Mouse (Mus musculus): Measurements from ENCODE around the gene Sfxn3. TPM values are rescaled to one million over a fixed set of nuclear protein-coding genes. Genes with fewer than 3 reads are reported as not detected.
A peak's percentile ranks its signal among the peaks of the same experiment; 100 is the strongest.

The Sfxn3 gene
- total and polyA plus RNA-seq, 3 experiments, result 6.7 to 26.1 (median 7.4) TPM

DNA sequence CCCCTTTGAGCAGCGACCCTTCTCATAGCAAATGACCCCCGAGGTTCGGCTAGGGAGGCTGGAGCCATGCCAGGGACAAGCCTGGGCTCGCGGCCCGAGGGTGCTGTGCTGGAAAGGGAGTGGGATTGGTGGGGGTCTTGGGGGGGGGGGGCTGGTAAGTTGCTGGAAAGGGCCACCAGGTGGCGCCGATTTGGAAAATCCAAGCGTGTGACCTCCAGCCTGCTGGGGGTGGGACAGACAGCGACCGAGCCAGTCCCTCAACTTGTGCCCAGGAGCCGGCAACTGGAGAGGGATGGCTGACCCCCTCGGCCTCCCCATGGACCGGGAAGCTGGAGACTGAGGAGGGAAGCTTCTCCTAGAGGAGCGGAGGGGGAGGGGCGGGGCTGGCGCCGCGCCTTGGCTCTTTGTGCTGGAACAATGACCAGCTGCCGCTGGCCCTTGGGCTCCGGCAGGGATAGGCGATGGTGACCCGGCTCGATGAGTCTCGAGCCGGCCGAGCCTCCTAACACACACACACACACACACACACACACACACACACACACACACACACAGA lies 30.0 kb upstream of the Sfxn3 start:
- H3K4me3 ChIP-seq (ENCODE audit: low read depth, low read length), result peak overlapping the region; percentile 76
- DNase-seq (ENCODE audit: low spot score) (peak; percentile 75), ATAC-seq (ENCODE audit: extremely low read depth, insufficient number of reproducible peaks, low FRiP score, poor library complexity, severe bottlenecking) (no peak)
- H3K9me3 ChIP-seq (replicated peaks), result no peaks in the 10 kb centered on the region
- H3K27me3 ChIP-seq (ENCODE audit: insufficient read depth, low read length), result no peaks in the 10 kb centered on the region
- TF ChIP-seq CTCF (IDR thresholded peaks at IDR 0.05; ENCODE audit: low read depth, low read length), result no peak
- TF ChIP-seq GATA2 (IDR thresholded peaks at IDR 0.05; ENCODE audit: borderline replicate concordance, low read depth, low read length), result no peak
- no peak for TF ChIP-seq POLR2AphosphoS5 (IDR thresholded peaks at IDR 0.05; ENCODE audit: insufficient replicate concordance, low read depth, low read length)
- no peak for TF ChIP-seq TAL1 (conservative IDR thresholded peaks at IDR 0.05; ENCODE audit: low read depth, low read length)
- no peak for TF ChIP-seq GATA1 (IDR thresholded peaks at IDR 0.05; ENCODE audit: borderline replicate concordance, low read length)
- H3K4me1 ChIP-seq (ENCODE audit: insufficient read depth, low read depth, low read length), result peaks cover 78% of the 10 kb centered on the region
- H3K36me3 ChIP-seq (replicated peaks), result peaks cover 34% of the 10 kb centered on the region

DNA sequence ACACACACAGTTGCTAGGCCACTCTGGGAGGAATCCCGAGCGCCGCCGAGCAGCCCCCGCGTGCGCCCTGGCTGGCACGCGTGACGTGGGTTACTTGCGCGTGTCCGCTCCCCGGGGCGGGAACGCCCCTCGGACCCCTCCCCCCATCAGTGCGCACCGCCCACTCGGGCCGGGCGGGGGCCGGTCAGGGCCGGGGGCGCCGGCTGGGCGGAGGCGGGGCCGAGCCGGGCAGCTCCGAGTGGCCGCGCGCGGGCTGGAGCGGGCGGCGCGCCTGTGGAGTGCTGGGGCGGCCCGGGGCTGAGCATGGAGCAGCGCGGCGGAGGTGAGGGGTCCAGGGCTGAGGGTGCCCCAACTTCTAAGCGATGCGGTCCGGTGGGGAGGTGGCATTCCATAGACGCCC lies 29.4 kb upstream of the Sfxn3 start:
- ATAC-seq (ENCODE audit: extremely low read depth, insufficient number of reproducible peaks, low FRiP score, poor library complexity, severe bottlenecking), result no peak; the same call in 1 of the 2 replicates
- Histone ChIP-seq H3K36me3 (replicated peaks) (peaks cover 34% of the 10 kb centered on the region), H3K27me3 (ENCODE audit: insufficient read depth, low read length) (no peaks in the 10 kb centered on the region), H3K4me3 (ENCODE audit: low read depth, low read length) (peak overlapping the region; percentile 76), H3K9me3 (replicated peaks) (no peaks in the 10 kb centered on the region), H3K4me1 (ENCODE audit: insufficient read depth, low read depth, low read length) (peaks cover 76% of the 10 kb centered on the region)
- TF ChIP-seq POLR2AphosphoS5 (IDR thresholded peaks at IDR 0.05; ENCODE audit: insufficient replicate concordance, low read depth, low read length), result no peak
- no peak for TF ChIP-seq TAL1 (conservative IDR thresholded peaks at IDR 0.05; ENCODE audit: low read depth, low read length)
- no peak for TF ChIP-seq CTCF (IDR thresholded peaks at IDR 0.05; ENCODE audit: low read depth, low read length)
- no peak for TF ChIP-seq GATA1 (IDR thresholded peaks at IDR 0.05; ENCODE audit: borderline replicate concordance, low read length)
- TF ChIP-seq GATA2 (IDR thresholded peaks at IDR 0.05; ENCODE audit: borderline replicate concordance, low read depth, low read length), result no peak
- peak; percentile 66 for DNase-seq (ENCODE audit: low spot score)

DNA sequence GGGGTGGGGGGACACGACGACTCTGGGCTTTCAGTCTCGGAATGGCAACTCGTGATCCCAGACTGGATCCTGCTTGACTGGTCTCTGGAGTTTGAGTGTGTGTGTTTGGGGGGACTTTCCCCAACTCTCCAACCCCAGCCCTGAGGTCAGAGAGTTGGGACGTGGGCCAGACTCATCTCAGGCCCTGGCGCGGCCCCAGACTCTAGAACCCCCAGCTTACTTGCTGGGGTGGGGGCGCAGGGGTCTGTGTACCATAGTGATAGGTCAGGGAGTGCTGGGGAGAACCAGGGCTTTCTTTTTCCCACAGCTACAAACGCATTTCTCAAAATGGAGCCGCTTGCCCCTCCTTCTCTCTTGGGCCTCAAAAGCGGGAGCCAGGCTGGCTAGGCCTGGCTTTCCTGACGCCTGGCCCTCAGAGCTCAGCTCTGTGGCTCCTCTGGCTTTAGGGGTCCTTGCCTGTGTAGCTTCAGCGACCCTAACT lies 28.9 kb upstream of the Sfxn3 start:
- H3K4me3 ChIP-seq (ENCODE audit: low read depth, low read length), result peak overlapping the region; percentile 76
- no peak for DNase-seq (ENCODE audit: low spot score)
- H3K4me1 ChIP-seq (ENCODE audit: insufficient read depth, low read depth, low read length), result peaks cover 73% of the 10 kb centered on the region
- no peak for ATAC-seq (ENCODE audit: extremely low read depth, insufficient number of reproducible peaks, low FRiP score, poor library complexity, severe bottlenecking)
- H3K27me3 ChIP-seq (ENCODE audit: insufficient read depth, low read length), result no peaks in the 10 kb centered on the region
- peaks cover 33% of the 10 kb centered on the region for H3K36me3 ChIP-seq (replicated peaks)
- TF ChIP-seq POLR2AphosphoS5 (IDR thresholded peaks at IDR 0.05; ENCODE audit: insufficient replicate concordance, low read depth, low read length), result no peak
- no peak for TF ChIP-seq GATA1 (IDR thresholded peaks at IDR 0.05; ENCODE audit: borderline replicate concordance, low read length)
- TF ChIP-seq GATA2 (IDR thresholded peaks at IDR 0.05; ENCODE audit: borderline replicate concordance, low read depth, low read length), result no peak
- no peak for TF ChIP-seq TAL1 (conservative IDR thresholded peaks at IDR 0.05; ENCODE audit: low read depth, low read length)
- no peak for TF ChIP-seq CTCF (IDR thresholded peaks at IDR 0.05; ENCODE audit: low read depth, low read length)
- no peaks in the 10 kb centered on the region for H3K9me3 ChIP-seq (replicated peaks)

DNA sequence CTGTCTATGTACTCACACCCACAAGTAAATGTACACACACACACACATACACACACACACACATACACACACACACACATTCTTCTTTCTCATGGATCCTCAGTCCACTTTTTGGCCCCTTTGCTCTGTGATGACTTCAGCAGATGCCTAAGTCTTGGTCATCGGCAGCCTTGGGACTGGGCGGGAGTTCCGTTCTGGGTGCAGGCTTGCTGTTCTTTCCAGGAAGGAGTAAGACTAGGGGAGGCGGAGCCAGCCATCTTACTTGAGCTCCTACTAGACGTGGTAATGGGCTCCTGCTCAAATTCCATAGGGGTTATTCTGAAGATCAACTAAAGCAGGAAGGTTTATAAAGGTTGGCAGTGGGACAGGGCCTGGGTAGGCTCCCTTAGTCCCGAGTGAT lies 27.0 kb upstream of the Sfxn3 start:
- ATAC-seq (ENCODE audit: extremely low read depth, insufficient number of reproducible peaks, low FRiP score, poor library complexity, severe bottlenecking) (no peak), DNase-seq (ENCODE audit: low spot score) (no peak)
- Histone ChIP-seq H3K9me3 (replicated peaks) (no peaks in the 10 kb centered on the region), H3K4me3 (ENCODE audit: low read depth, low read length) (no peak overlapping the region; the same call in 1 of the 2 replicates), H3K27me3 (ENCODE audit: insufficient read depth, low read length) (no peaks in the 10 kb centered on the region), H3K4me1 (ENCODE audit: insufficient read depth, low read depth, low read length) (peaks cover 63% of the 10 kb centered on the region), H3K36me3 (replicated peaks) (peaks cover 50% of the 10 kb centered on the region)
- TF ChIP-seq POLR2AphosphoS5 (IDR thresholded peaks at IDR 0.05; ENCODE audit: insufficient replicate concordance, low read depth, low read length) (no peak), CTCF (IDR thresholded peaks at IDR 0.05; ENCODE audit: low read depth, low read length) (no peak)

DNA sequence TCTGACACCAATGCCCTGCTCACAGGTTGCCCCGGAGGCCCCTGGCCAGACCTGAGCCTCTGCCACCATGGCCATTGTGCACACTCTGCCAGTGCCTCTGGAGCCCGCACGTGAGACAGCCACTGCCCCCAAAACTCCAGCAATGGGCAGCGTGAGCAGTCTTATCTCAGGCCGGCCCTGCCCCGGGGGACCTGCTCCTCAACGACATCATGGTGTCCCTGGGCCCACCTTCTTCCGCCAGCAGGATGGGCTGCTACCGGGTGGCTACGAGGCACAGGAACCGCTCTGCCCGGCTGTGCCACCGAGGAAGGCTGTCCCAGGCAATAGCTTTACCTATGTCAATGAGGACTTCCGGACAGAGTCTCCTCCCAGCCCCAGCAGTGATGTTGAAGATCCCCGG lies 25.9 kb upstream of the Sfxn3 start:
- H3K36me3 ChIP-seq (replicated peaks), result peaks cover 60% of the 10 kb centered on the region
- H3K27me3 ChIP-seq (ENCODE audit: insufficient read depth, low read length), result no peaks in the 10 kb centered on the region
- no peak for ATAC-seq (ENCODE audit: extremely low read depth, insufficient number of reproducible peaks, low FRiP score, poor library complexity, severe bottlenecking)

DNA sequence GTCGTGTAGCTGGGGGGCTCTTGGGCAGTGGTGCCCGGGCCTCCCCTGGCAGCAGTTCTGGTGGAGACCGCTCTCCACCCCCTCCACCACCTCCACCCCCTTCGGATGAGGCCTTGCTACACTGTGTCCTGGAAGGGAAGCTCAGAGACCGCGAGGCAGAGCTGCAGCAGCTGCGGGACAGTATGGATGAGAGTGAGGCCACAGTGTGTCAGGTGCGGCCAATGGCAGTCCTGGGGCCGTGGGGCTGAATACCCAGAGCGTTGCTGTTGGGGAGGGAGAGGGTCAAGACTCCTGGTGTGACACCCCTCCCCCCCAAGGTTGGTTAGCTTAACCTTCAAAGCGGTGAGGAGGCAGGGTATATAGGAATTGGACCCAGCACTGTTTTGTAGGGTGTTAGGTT lies 23.3 kb upstream of the Sfxn3 start:
- H3K9me3 ChIP-seq (replicated peaks), result no peaks in the 10 kb centered on the region
- peaks cover 35% of the 10 kb centered on the region for H3K4me1 ChIP-seq (ENCODE audit: insufficient read depth, low read depth, low read length)
- DNase-seq (ENCODE audit: low spot score) (no peak), ATAC-seq (ENCODE audit: extremely low read depth, insufficient number of reproducible peaks, low FRiP score, poor library complexity, severe bottlenecking) (no peak)
- TF ChIP-seq TAL1 (conservative IDR thresholded peaks at IDR 0.05; ENCODE audit: low read depth, low read length) (no peak), CTCF (IDR thresholded peaks at IDR 0.05; ENCODE audit: low read depth, low read length) (no peak), GATA2 (IDR thresholded peaks at IDR 0.05; ENCODE audit: borderline replicate concordance, low read depth, low read length) (no peak), POLR2AphosphoS5 (IDR thresholded peaks at IDR 0.05; ENCODE audit: insufficient replicate concordance, low read depth, low read length) (no peak)
- H3K4me3 ChIP-seq (ENCODE audit: low read depth, low read length), result peak overlapping the region; percentile 21; the same call in 1 of the 2 replicates
- peaks cover 83% of the 10 kb centered on the region for H3K36me3 ChIP-seq (replicated peaks)
- no peaks in the 10 kb centered on the region for H3K27me3 ChIP-seq (ENCODE audit: insufficient read depth, low read length)

More for the DNA sequence above, 25.9 kb upstream of the Sfxn3 start:
- TF ChIP-seq TAL1 (conservative IDR thresholded peaks at IDR 0.05; ENCODE audit: low read depth, low read length) (no peak), CTCF (IDR thresholded peaks at IDR 0.05; ENCODE audit: low read depth, low read length) (no peak), GATA2 (IDR thresholded peaks at IDR 0.05; ENCODE audit: borderline replicate concordance, low read depth, low read length) (no peak)
- DNase-seq (ENCODE audit: low spot score), result no peak
- Histone ChIP-seq H3K9me3 (replicated peaks) (no peaks in the 10 kb centered on the region), H3K4me3 (ENCODE audit: low read depth, low read length) (peak overlapping the region; percentile 13; the same call in 1 of the 2 replicates), H3K4me1 (ENCODE audit: insufficient read depth, low read depth, low read length) (peaks cover 53% of the 10 kb centered on the region)

Data from G1E (cell line).